Mouse (Mus musculus) hindbrain, embryonic 14.5 days (tissue): ENCODE results near the gene Atn1. TPM values are rescaled to one million over a fixed set of nuclear protein-coding genes. Genes with fewer than 3 reads are reported as not detected.

Experiments used
- ATAC-seq: fragments of 200-750 bp; cut with Nextera tagmentation; 2 replicates; pipeline ENCODE4 v1.8.0; 2017; ENCODE audit warnings: moderate number of reproducible peaks, mild to moderate bottlenecking, moderate TSS enrichment, moderate library complexity; ENCODE audit not compliant: low FRiP score
- DNase-seq: peaks from one replicate; pipeline ENCODE4 v3.0.0-alpha.2; 2015; ENCODE audit warnings: low spot score
- H3K27ac ChIP-seq: fragments of 300-500 bp; sonication (generic); 2 replicates; pipeline ENCODE4 v1.5.1; 2014; ENCODE audit warnings: mild to moderate bottlenecking, moderate library complexity
- H3K27me3 ChIP-seq: fragments of 300-500 bp; sonication (generic); 2 replicates; pipeline ENCODE4 v1.6.1; 2014; ENCODE audit warnings: mild to moderate bottlenecking, low read length, mixed read lengths; ENCODE audit not compliant: control insufficient read depth, insufficient read depth
- H3K36me3 ChIP-seq: fragments of 300-500 bp; sonication (generic); replicated peaks from 2 replicates; pipeline ENCODE4 v1.6.1; 2014; ENCODE audit not compliant: control insufficient read depth, insufficient read depth
- H3K4me1 ChIP-seq: fragments of 300-500 bp; sonication (generic); replicated peaks from 2 replicates; pipeline ENCODE4 v1.6.1; 2014; ENCODE audit warnings: antibody characterized with exemption, low read length, mixed read lengths; ENCODE audit not compliant: control insufficient read depth, insufficient read depth
- H3K4me2 ChIP-seq: fragments of 300-500 bp; sonication (generic); replicated peaks from 2 replicates; pipeline ENCODE4 v1.6.1; 2014; ENCODE audit warnings: mild to moderate bottlenecking, moderate library complexity
- H3K4me3 ChIP-seq: fragments of 300-500 bp; sonication (generic); replicated peaks from 2 replicates; pipeline ENCODE4 v1.5.1; 2014; ENCODE audit warnings: mild to moderate bottlenecking, low read length
- H3K9ac ChIP-seq: fragments of 300-500 bp; sonication (generic); 2 replicates; pipeline ENCODE4 v1.6.1; 2014
- H3K9me3 ChIP-seq: fragments of 300-500 bp; sonication (generic); 2 replicates; pipeline ENCODE4 v1.6.1; 2016; ENCODE audit warnings: low read length; ENCODE audit not compliant: control insufficient read depth
- WGBS: fragments of 180-500 bp; shearing (Covaris S2); extraction: QIAGEN DNeasy Blood & Tissue Kit; methylation state at CpG from one replicate; pipeline ENCODE4 v1.1.7; 2014; 5-methylcytosine and 5-hydroxymethylcytosine counted together
- polyA plus RNA-seq: library from polyadenylated mRNA; unstranded; fragments of >200 nt; fragmentation: Nextera tagmentation; extraction: Ambion mirVana; gene quantifications from 2 replicates; pipeline ENCODE4 v1.2.1, GENCODE M21; 2014

Atn1 gene
- polyA plus RNA-seq, 1 experiment from 2014 or later: 25.9 TPM

- peak overlapping the region; percentile 90 for H3K27ac ChIP-seq
- DNase-seq: peak; percentile 97
- WGBS: under 1% methylated on average over 85 of the region's 85 CpGs
Measured at GRCm38 (mm10) chr6:124745490-124746295, 10.6 kb downstream of the Atn1 start.

GRCm38 (mm10) chr6:124744755-124745321, 11.5 kb downstream of the Atn1 start:
- Histone ChIP-seq H3K4me3 (0 out of 2 replicates have a peak overlapping the region, but pooled peaks have one; percentile 40), H3K27ac (peak overlapping the region; percentile 90), H3K9ac (peak overlapping the region; percentile 29; the same call in 1 of the 2 replicates), H3K36me3 (peaks cover 65% of the 10 kb centered on the region), H3K27me3 (no peaks in the 10 kb centered on the region), H3K4me1 (peaks cover 23% of the 10 kb centered on the region), H3K4me2 (peak overlapping the region; percentile 94), H3K9me3 (no peaks in the 10 kb centered on the region)
- no peak for DNase-seq
- ATAC-seq: no peak
- WGBS: 71% methylated on average over 26 of the region's 26 CpGs

More at GRCm38 (mm10) chr6:124745490-124746295, 10.6 kb downstream of the Atn1 start:
- Histone ChIP-seq H3K36me3 (peaks cover 67% of the 10 kb centered on the region), H3K9me3 (no peaks in the 10 kb centered on the region), H3K4me3 (peak overlapping the region; percentile 40), H3K27me3 (no peaks in the 10 kb centered on the region), H3K9ac (peak overlapping the region; percentile 80), H3K4me1 (peaks cover 18% of the 10 kb centered on the region), H3K4me2 (peak overlapping the region; percentile 94)
- ATAC-seq: peak; percentile 88

DNA sequence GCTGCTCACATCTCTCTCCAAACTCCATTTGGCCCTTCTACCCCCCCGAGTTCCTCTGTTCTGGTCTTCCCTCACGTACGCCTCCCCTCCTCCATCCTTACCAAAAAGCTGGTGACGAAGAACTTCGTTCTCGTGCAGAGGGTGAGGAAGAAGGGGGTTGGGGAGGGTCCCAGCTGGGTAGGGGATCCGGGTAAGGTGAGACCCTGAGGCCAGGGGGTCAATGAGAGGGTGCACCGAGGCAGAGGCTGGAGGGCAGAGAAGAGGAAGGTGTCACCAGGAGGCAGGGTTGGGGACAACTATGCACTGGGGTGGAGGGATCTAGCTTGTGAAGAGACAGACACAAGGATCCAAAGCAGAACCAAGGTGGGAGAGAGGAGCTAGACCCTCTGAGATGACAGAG, 12.7 kb downstream of the Atn1 start:
- H3K36me3 ChIP-seq: peaks cover 53% of the 10 kb centered on the region
- peaks cover 35% of the 10 kb centered on the region for H3K4me1 ChIP-seq

GRCm38 (mm10) chr6:124742839-124743514, 13.3 kb downstream of the Atn1 start:
- no peak for DNase-seq
- 88% methylated on average over 15 of the region's 15 CpGs for WGBS
- no peak overlapping the region for H3K4me2 ChIP-seq
- H3K4me1 ChIP-seq: peaks cover 36% of the 10 kb centered on the region
- H3K36me3 ChIP-seq: peaks cover 47% of the 10 kb centered on the region
- no peak for ATAC-seq
- H3K4me3 ChIP-seq: no peak overlapping the region
- no peak overlapping the region for H3K27ac ChIP-seq
- H3K9ac ChIP-seq: 0 out of 2 replicates have a peak overlapping the region, but pooled peaks have one; percentile 18
- H3K27me3 ChIP-seq: no peaks in the 10 kb centered on the region
- no peaks in the 10 kb centered on the region for H3K9me3 ChIP-seq

More for the DNA sequence above, 12.7 kb downstream of the Atn1 start:
- ATAC-seq: no peak
- no peak overlapping the region for H3K27ac ChIP-seq
- no peak for DNase-seq
- 89% methylated on average over 8 of the region's 8 CpGs for WGBS
- no peaks in the 10 kb centered on the region for H3K27me3 ChIP-seq
- H3K4me3 ChIP-seq: no peak overlapping the region
- 0 out of 2 replicates have a peak overlapping the region, but pooled peaks have one; percentile 18 for H3K9ac ChIP-seq
- no peak overlapping the region for H3K4me2 ChIP-seq
- H3K9me3 ChIP-seq: no peaks in the 10 kb centered on the region

DNA sequence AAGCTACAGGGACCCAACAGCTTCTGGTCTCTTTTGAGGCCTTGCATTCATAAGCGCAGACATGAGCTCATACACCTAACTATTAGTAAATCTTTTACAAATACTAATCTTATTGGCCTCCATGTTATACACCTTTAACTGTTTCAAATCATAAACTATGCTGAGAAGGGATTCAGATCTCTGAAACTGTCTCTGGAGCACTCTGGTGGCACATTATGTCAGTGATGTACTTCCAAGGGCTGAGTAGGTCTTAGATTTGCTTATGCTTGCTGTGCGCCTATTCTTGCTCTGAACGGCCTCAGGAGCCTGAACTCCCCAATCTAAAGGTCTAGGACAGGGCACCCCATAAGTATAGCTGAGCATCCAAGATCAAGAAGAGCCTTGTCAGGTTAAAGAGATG, 14.5 kb downstream of the Atn1 start:
- H3K4me2 ChIP-seq: peak overlapping the region; percentile 83
- 76% methylated on average over 3 of the region's 3 CpGs for WGBS
- H3K9ac ChIP-seq: peak overlapping the region; percentile 96
- no peaks in the 10 kb centered on the region for H3K9me3 ChIP-seq
- H3K27ac ChIP-seq: peak overlapping the region; percentile 98
- H3K27me3 ChIP-seq: no peaks in the 10 kb centered on the region
- peaks cover 36% of the 10 kb centered on the region for H3K4me1 ChIP-seq
- no peak for DNase-seq
- no peak for ATAC-seq
- peak overlapping the region; percentile 73 for H3K4me3 ChIP-seq
- H3K36me3 ChIP-seq: peaks cover 35% of the 10 kb centered on the region

DNA sequence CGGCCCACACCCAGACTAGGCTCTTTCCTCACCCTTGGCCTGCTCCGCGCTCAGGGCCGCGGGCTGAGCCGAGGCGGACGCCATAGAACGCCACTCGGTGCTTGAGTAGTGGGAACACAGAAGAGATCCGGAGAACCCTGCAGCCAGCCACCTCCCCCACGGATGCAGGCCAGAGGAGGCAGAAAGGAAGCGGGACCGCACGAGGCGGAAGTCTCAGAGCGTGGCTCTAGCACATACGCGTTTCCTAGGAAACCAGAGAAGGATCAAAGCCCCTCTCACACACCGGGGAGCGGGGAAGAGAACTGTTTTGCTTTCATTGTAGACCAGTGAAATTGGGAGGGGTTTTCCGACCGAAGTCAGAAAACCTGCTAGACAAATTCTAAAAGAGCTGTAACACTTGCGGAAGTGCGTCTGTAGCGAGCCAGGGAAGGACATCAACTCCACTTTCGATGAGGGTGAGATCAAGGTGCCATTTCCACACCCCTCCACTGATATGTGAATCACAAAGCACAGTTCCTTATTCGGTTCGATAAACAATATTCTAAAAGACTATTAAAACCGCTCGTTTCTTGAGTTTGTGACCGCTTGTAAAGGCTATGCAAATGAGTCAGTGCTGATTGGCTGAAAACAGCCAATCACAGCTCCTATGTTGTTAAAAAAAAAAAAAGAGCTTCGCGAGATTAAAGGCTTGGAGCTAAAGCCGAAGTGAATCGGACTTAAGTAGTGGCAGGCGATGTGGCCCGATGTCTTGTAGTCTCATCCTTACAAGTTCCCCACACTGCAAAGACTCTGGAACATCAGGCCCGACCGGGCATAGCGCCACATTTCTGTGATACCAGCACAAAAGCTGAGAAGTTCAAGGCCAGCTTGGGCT, 15.2 kb downstream of the Atn1 start, which contains the start of gene Grcc10:
Grcc10 (minus strand) TSS at position 487 of the 874 bp plus-strand sequence.
- Histone ChIP-seq H3K27me3 (no peaks in the 10 kb centered on the region), H3K9ac (peak within 1 kb of the TSS; percentile 96), H3K4me1 (peaks cover 31% of the 10 kb centered on the region), H3K4me2 (peak within 1 kb of the TSS; percentile 83), H3K36me3 (peaks cover 30% of the 10 kb centered on the region), H3K9me3 (no peaks in the 10 kb centered on the region), H3K27ac (peak within 1 kb of the TSS; percentile 98), H3K4me3 (peak within 1 kb of the TSS; percentile 73)
- DNase-seq: peak; percentile 88
- peak; percentile 78 for ATAC-seq
- under 1% methylated on average over 41 of the region's 41 CpGs for WGBS

DNA sequence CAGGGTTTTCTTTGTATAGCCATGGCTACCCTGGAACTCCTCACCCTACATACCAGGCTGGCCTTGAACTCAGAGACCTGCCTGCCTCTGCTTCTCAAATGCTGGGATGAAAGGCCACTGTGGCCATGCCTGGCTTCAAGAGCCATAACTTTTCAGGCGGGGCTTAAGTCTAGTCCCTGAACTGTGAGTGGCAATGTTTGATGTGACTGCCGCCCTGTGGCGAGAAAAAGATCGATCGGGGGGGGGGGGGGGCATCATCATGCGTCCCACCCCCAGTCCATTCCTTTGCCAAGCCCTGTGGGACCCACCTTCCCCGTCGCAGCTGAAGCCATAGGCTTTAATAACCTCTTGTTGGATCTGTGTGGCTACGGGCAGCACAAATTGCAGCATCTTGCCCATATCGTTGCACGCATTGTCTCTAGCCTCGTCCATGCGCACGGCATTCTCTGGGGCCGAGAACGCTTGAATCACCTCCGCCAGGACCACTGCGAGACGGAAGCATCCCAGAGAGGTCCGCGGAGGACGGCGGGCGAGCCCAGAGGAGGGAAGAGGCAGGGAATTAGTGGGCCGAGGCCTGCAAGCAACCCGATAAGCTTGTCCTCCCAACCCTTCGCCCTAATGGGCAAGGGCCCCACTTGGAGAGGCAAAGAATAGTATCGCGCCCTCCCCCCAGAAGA, 16.0 kb downstream of the Atn1 start:
- peak overlapping the region; percentile 98 for H3K27ac ChIP-seq
- H3K9ac ChIP-seq: peak overlapping the region; percentile 96
- DNase-seq: peak; percentile 66
- WGBS: under 1% methylated on average over 28 of the region's 29 CpGs
- H3K27me3 ChIP-seq: no peaks in the 10 kb centered on the region
- peak overlapping the region; percentile 73 for H3K4me3 ChIP-seq
- peaks cover 27% of the 10 kb centered on the region for H3K4me1 ChIP-seq
- no peaks in the 10 kb centered on the region for H3K9me3 ChIP-seq
- H3K36me3 ChIP-seq: peaks cover 30% of the 10 kb centered on the region
- peak overlapping the region; percentile 83 for H3K4me2 ChIP-seq
- ATAC-seq: peak; percentile 19

GRCm38 (mm10) chr6:124739231-124739796, 17.0 kb downstream of the Atn1 start:
- Histone ChIP-seq H3K4me2 (peak overlapping the region; percentile 83), H3K27me3 (no peaks in the 10 kb centered on the region), H3K27ac (peak overlapping the region; percentile 98), H3K4me1 (peaks cover 27% of the 10 kb centered on the region), H3K9me3 (no peaks in the 10 kb centered on the region), H3K4me3 (no peak overlapping the region; the same call in 1 of the 2 replicates), H3K9ac (peak overlapping the region; percentile 96), H3K36me3 (peaks cover 22% of the 10 kb centered on the region)
- ATAC-seq (no peak), DNase-seq (no peak)
- WGBS: 89% methylated on average over 10 of the region's 10 CpGs
